Mouse (Mus musculus) spleen, postnatal 0 days (tissue): ENCODE results near the gene Fgfr3. TPM values are rescaled to one million over a fixed set of nuclear protein-coding genes. Genes with fewer than 3 reads are reported as not detected.

Source experiments
- polyA plus RNA-seq: library from polyadenylated mRNA; unstranded; fragments of >200 nt; fragmentation: Nextera tagmentation; extraction: Ambion mirVana; gene quantifications from 2 replicates; pipeline ENCODE4 v1.2.1, GENCODE M21; 2015

Gene Fgfr3
- 5.0 and 6.5 TPM in 2 replicates for polyA plus RNA-seq

GRCm38 (mm10) chr5:33721541-33722265, at the start of gene Fgfr3:
Fgfr3 (plus strand) TSS chr5:33721674.

GRCm38 (mm10) chr5:33782345-33782998, 61.0 kb downstream of the Fgfr3 start, which contains the start of gene Letm1:
Letm1 (minus strand) TSS chr5:33782817.

Other genes starting within 250 kb of the Fgfr3 start
- 35.0 and 40.0 TPM in 2 replicates for gene Fam53a, start 92.0 kb upstream of the Fgfr3 start, polyA plus RNA-seq
- gene Gm9903, start 91.7 kb upstream of the Fgfr3 start, polyA plus RNA-seq, result 0.35 TPM in 2 replicates
- gene Slbp, start 69.1 kb upstream of the Fgfr3 start, polyA plus RNA-seq, result 342 and 419 TPM in 2 replicates
- 147 and 166 TPM in 2 replicates for gene Tacc3, start 63.5 kb upstream of the Fgfr3 start, polyA plus RNA-seq
- 16.7 and 17.2 TPM in 2 replicates for gene Tmem129, start 63.3 kb upstream of the Fgfr3 start, polyA plus RNA-seq
- gene Letm1, start 61.1 kb downstream of the Fgfr3 start, polyA plus RNA-seq, result 18.5 and 21.3 TPM in 2 replicates
- 26.9 and 27.9 TPM in 2 replicates for gene Nsd2, start 99.1 kb downstream of the Fgfr3 start, polyA plus RNA-seq
- gene Nelfa, start 214.7 kb downstream of the Fgfr3 start, polyA plus RNA-seq, result 26.6 and 27.6 TPM in 2 replicates